Mouse (Mus musculus) spleen, postnatal 14 days (tissue): ENCODE measurements around the gene Wars2.

ENCODE experiments used
- DNase-seq, 2 experiments: peaks; one replicate each; pipeline ENCODE4 v3.0.0; 2021 to 2022; ENCODE audit warnings: low spot score in 2 of 2

The Wars2 gene

GRCm38 (mm10) chr3:99140940-99141854, at the start of gene Wars2:
Gene Wars2 (plus strand): TSS chr3:99141068.
- DNase-seq, result peak; percentile 78 to 87

GRCm38 (mm10) chr3:99096816-99097215, 44.1 kb upstream of the Wars2 start:
- no peak for DNase-seq

- DNase-seq, result no peak
Observed at GRCm38 (mm10) chr3:99110353-99111213, 30.3 kb upstream of the Wars2 start.

- no peak for DNase-seq
Observed at GRCm38 (mm10) chr3:99111214-99111608, 29.7 kb upstream of the Wars2 start.

GRCm38 (mm10) chr3:99113266-99113837, 27.5 kb upstream of the Wars2 start:
- no peak for DNase-seq

GRCm38 (mm10) chr3:99120942-99121341, 19.9 kb upstream of the Wars2 start:
- DNase-seq, result no peak

- DNase-seq, result no peak
Observed at GRCm38 (mm10) chr3:99130521-99130920, 10.3 kb upstream of the Wars2 start.

GRCm38 (mm10) chr3:99131973-99132372, 8.9 kb upstream of the Wars2 start:
- DNase-seq, result no peak

- DNase-seq, result no peak
Observed at GRCm38 (mm10) chr3:99133913-99134312, 7.0 kb upstream of the Wars2 start.

- no peak for DNase-seq
Observed at GRCm38 (mm10) chr3:99147886-99148285, 7.0 kb downstream of the Wars2 start.

- DNase-seq, result no peak
Observed at GRCm38 (mm10) chr3:99149035-99149434, 8.2 kb downstream of the Wars2 start.

- no peak for DNase-seq
Observed at GRCm38 (mm10) chr3:99156286-99156685, 15.4 kb downstream of the Wars2 start.

- DNase-seq, result no peak
Observed at GRCm38 (mm10) chr3:99156987-99157386, 16.1 kb downstream of the Wars2 start.

GRCm38 (mm10) chr3:99157451-99158015, 16.7 kb downstream of the Wars2 start:
- no peak for DNase-seq

GRCm38 (mm10) chr3:99160016-99160415, 19.1 kb downstream of the Wars2 start:
- DNase-seq, result no peak

GRCm38 (mm10) chr3:99162191-99162590, 21.3 kb downstream of the Wars2 start:
- no peak for DNase-seq

GRCm38 (mm10) chr3:99167734-99168133, 26.9 kb downstream of the Wars2 start:
- no peak for DNase-seq

GRCm38 (mm10) chr3:99173178-99173577, 32.3 kb downstream of the Wars2 start:
- no peak for DNase-seq

GRCm38 (mm10) chr3:99174658-99175304, 33.9 kb downstream of the Wars2 start:
- DNase-seq, result no peak

- no peak for DNase-seq
Observed at GRCm38 (mm10) chr3:99183355-99184016, 42.6 kb downstream of the Wars2 start.

- DNase-seq, result no peak
Observed at GRCm38 (mm10) chr3:99184373-99184772, 43.5 kb downstream of the Wars2 start.
